Mouse (Mus musculus): ENCODE results near the gene Nhlh2. TPM values are rescaled to one million over a fixed set of nuclear protein-coding genes. Genes with fewer than 3 reads are reported as not detected.

Gene Nhlh2
- polyA plus RNA-seq, 1 experiment from 2014 or later: not detected

DNA sequence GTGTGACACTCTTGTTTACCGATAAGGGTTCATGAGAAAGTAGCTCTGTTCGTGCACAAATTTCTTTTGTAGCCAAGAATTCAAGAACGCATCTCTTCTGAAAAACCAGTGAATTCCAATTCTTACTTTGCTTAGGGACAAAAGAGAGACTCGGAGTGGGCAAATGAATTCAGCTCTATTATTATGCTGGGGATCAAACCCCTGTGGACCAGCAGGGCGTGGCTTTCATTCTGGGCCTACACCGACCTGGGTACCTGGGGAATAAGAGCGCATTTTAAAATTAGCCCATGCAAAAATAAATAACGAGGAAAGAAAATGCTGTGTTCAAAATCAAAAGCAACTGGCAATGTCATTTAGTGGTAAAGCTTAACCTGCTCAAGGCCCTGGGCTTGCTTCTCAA is 43.4 kb downstream of the Nhlh2 start:
- H3K9ac ChIP-seq (replicated peaks): no peak overlapping the region
- H3K27ac ChIP-seq (ENCODE audit: low read depth): no peak overlapping the region
- no peaks in the 10 kb centered on the region for H3K27me3 ChIP-seq (ENCODE audit: insufficient read depth, low read length)
- no peak for TF ChIP-seq CTCF (IDR thresholded peaks at IDR 0.05; ENCODE audit: low read depth)
- no peak for TF ChIP-seq EP300 (IDR thresholded peaks at IDR 0.05; ENCODE audit: low read depth)
- H3K4me2 ChIP-seq (ENCODE audit: low read depth, low read length): no peak overlapping the region
- DNase-seq (no peak), ATAC-seq (no peak)
- H3K9me3 ChIP-seq (ENCODE audit: low read length): no peaks in the 10 kb centered on the region
- H3K4me3 ChIP-seq (ENCODE audit: low read depth, low read length): no peak overlapping the region
- WGBS (ENCODE audit: insufficient replicate concordance): 70% methylated on average over 8 of the region's 8 CpGs
- H3K4me1 ChIP-seq (ENCODE audit: insufficient read depth): no peaks in the 10 kb centered on the region
- H3K36me3 ChIP-seq (replicated peaks; ENCODE audit: insufficient read depth, low read length): no peaks in the 10 kb centered on the region

DNA sequence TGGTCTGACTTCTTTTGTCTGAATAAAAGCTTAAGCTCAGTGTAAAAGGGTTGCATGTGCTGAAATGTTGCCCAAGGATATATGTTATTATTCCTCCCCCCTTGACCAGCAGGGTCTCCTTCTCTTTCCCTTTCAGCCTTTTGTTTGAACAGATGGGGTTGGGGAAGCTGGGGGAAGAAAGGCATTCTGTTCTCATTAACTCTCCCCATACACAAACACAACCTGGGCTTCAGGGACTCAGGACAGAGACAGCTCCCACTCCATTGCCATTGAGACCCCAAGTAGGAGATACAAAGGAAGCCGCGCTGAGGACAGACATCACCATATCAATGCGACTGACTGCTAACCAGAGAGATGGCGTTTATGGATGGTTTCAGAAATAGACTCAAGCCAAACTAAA is 46.0 kb downstream of the Nhlh2 start:
- 58% methylated on average over 4 of the region's 4 CpGs for WGBS (ENCODE audit: insufficient replicate concordance)
- H3K9me3 ChIP-seq (ENCODE audit: low read length): no peaks in the 10 kb centered on the region
- no peak overlapping the region for H3K9ac ChIP-seq (replicated peaks)
- no peak overlapping the region for H3K4me3 ChIP-seq (ENCODE audit: low read depth, low read length)
- DNase-seq: no peak
- TF ChIP-seq EP300 (IDR thresholded peaks at IDR 0.05; ENCODE audit: low read depth) (no peak), CTCF (IDR thresholded peaks at IDR 0.05; ENCODE audit: low read depth) (no peak)
- H3K36me3 ChIP-seq (replicated peaks; ENCODE audit: insufficient read depth, low read length): no peaks in the 10 kb centered on the region
- H3K27ac ChIP-seq (ENCODE audit: low read depth): no peak overlapping the region
- H3K4me1 ChIP-seq (ENCODE audit: insufficient read depth): no peaks in the 10 kb centered on the region
- H3K4me2 ChIP-seq (ENCODE audit: low read depth, low read length): no peak overlapping the region
- no peaks in the 10 kb centered on the region for H3K27me3 ChIP-seq (ENCODE audit: insufficient read depth, low read length)
- ATAC-seq: no peak

DNA sequence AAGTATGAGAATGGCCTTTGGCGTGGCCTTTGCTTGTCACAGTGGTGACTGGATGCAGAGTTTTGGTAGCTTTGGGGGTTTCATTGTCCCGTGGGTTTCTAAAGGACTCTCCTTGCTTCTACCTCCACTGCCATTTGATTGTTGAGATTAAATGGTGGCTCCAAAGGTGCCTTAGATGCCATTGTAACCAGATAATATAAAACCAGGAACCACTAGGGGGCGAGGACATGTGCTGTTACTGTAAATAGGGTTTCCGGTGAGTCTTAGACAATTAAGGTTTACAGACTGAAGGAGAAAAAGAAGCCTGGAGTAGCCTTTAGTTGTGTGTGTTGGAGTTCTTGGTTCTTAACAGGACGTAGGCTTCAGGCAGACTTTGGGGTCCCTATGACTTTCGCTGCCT is 50.2 kb downstream of the Nhlh2 start:
- no peak overlapping the region for H3K27ac ChIP-seq (ENCODE audit: low read depth)
- no peak overlapping the region for H3K9ac ChIP-seq (replicated peaks)
- no peaks in the 10 kb centered on the region for H3K36me3 ChIP-seq (replicated peaks; ENCODE audit: insufficient read depth, low read length)
- H3K4me3 ChIP-seq (ENCODE audit: low read depth, low read length): no peak overlapping the region
- TF ChIP-seq CTCF (IDR thresholded peaks at IDR 0.05; ENCODE audit: low read depth) (peak; percentile 33), EP300 (IDR thresholded peaks at IDR 0.05; ENCODE audit: low read depth) (no peak)
- no peak for DNase-seq
- no peaks in the 10 kb centered on the region for H3K27me3 ChIP-seq (ENCODE audit: insufficient read depth, low read length)
- no peaks in the 10 kb centered on the region for H3K9me3 ChIP-seq (ENCODE audit: low read length)
- H3K4me1 ChIP-seq (ENCODE audit: insufficient read depth): no peaks in the 10 kb centered on the region
- no peak for ATAC-seq
- WGBS (ENCODE audit: insufficient replicate concordance): 64% methylated on average over 6 of the region's 6 CpGs
- no peak overlapping the region for H3K4me2 ChIP-seq (ENCODE audit: low read depth, low read length)

DNA sequence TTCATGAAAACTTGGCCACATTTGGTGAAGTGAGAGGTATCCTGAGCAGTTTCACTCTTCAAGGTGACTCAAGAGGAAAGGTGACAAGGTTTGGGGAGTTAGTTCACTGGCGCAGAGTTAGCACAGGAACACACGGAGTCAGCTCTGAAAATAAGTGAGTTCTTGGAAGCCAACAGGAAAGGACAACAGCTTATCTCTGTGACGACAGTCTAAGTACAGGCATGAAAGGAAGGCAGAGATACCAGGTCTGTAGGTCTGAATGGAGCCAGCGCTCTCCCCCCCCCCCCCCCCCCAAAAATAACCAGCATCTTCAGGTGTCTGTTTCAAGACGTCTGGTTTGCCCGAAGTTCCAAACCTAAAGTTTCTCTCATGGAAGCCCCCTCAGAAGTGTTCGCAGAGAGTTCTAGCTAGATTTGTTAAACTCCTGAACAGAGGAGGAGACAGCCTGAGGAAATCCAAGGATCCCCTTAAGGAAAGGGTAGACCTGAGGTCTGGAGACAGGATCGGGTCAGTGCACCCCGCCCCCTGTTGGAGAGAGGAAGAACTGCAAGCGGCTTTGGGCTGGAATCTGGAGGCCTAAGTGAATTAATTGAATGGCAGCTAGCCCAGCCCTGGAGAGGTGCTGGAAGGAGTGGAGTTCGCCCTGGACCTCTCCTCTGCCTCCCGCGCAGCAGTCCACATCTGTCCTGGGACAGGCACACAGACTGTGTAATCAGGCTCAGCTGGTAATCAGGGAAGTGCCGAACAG is 52.2 kb downstream of the Nhlh2 start:
- Histone ChIP-seq H3K27ac (ENCODE audit: low read depth) (no peak overlapping the region), H3K4me1 (ENCODE audit: insufficient read depth) (no peaks in the 10 kb centered on the region), H3K4me3 (ENCODE audit: low read depth, low read length) (no peak overlapping the region), H3K27me3 (ENCODE audit: insufficient read depth, low read length) (no peaks in the 10 kb centered on the region), H3K36me3 (replicated peaks; ENCODE audit: insufficient read depth, low read length) (no peaks in the 10 kb centered on the region), H3K9me3 (ENCODE audit: low read length) (no peaks in the 10 kb centered on the region), H3K4me2 (ENCODE audit: low read depth, low read length) (no peak overlapping the region), H3K9ac (replicated peaks) (no peak overlapping the region)
- 36% methylated on average over 14 of the region's 14 CpGs for WGBS (ENCODE audit: insufficient replicate concordance)
- DNase-seq: peak; percentile 57
- TF ChIP-seq EP300 (IDR thresholded peaks at IDR 0.05; ENCODE audit: low read depth): no peak
- TF ChIP-seq CTCF (IDR thresholded peaks at IDR 0.05; ENCODE audit: low read depth): peak; percentile 83
- ATAC-seq: peak; percentile 45

- DNase-seq (no peak), ATAC-seq (no peak)
- no peaks in the 10 kb centered on the region for H3K4me1 ChIP-seq (ENCODE audit: insufficient read depth)
- no peak for TF ChIP-seq EP300 (IDR thresholded peaks at IDR 0.05; ENCODE audit: low read depth)
- TF ChIP-seq CTCF (IDR thresholded peaks at IDR 0.05; ENCODE audit: low read depth): no peak
- no peak overlapping the region for H3K4me3 ChIP-seq (ENCODE audit: low read depth, low read length)
- no peak overlapping the region for H3K4me2 ChIP-seq (ENCODE audit: low read depth, low read length)
- 48% methylated on average over 8 of the region's 8 CpGs for WGBS (ENCODE audit: insufficient replicate concordance)
- no peak overlapping the region for H3K9ac ChIP-seq (replicated peaks)
- H3K9me3 ChIP-seq (ENCODE audit: low read length): no peaks in the 10 kb centered on the region
- no peaks in the 10 kb centered on the region for H3K36me3 ChIP-seq (replicated peaks; ENCODE audit: insufficient read depth, low read length)
- no peak overlapping the region for H3K27ac ChIP-seq (ENCODE audit: low read depth)
- H3K27me3 ChIP-seq (ENCODE audit: insufficient read depth, low read length): no peaks in the 10 kb centered on the region
These were observed 52.8 kb downstream of the Nhlh2 start for GRCm38 (mm10) chr3:102062671-102063010.

DNA sequence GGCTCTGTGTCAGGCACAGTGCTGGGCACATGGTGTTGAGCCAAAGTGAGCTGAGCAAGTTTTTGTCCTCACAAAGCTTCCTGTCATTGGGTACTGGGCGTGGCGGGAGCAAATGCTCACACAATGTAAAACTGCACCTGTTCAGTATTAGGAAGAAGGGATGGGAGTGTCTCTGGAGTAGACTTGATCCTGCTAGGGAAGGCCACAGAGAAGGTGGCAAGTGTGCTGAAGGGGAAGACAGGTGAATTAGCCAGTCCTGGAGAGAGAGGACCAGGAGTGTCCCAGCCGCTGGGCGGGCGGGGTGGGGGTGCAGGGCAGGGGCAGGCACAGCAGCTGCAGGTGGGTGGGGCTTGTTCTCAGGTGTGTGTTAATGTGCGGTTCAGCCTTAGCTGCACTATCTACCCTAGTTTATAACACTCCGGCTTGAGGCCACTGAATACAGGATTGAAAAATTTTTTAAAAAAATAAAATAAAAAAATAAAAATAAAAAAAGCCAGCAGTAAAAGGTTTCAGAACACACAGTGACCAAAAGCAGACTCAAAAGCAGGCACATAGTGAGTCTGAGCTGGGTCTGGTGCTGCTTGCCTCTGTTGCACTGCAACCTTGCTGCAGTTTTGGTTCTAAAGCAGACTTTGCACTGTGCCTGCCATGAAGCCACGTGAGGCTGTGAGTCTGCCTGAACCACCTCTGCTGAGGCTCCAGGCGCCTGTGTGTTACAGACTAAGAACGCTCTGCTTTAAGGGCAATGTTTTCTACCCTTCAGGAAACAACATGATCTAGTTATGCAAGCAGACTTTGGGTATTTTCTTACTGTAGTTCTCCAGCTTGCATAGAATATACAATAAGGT is 53.6 kb downstream of the Nhlh2 start:
- Histone ChIP-seq H3K9ac (replicated peaks) (no peak overlapping the region), H3K4me3 (ENCODE audit: low read depth, low read length) (no peak overlapping the region), H3K36me3 (replicated peaks; ENCODE audit: insufficient read depth, low read length) (no peaks in the 10 kb centered on the region), H3K4me1 (ENCODE audit: insufficient read depth) (no peaks in the 10 kb centered on the region), H3K27me3 (ENCODE audit: insufficient read depth, low read length) (no peaks in the 10 kb centered on the region), H3K27ac (ENCODE audit: low read depth) (no peak overlapping the region), H3K4me2 (ENCODE audit: low read depth, low read length) (no peak overlapping the region), H3K9me3 (ENCODE audit: low read length) (no peaks in the 10 kb centered on the region)
- DNase-seq (no peak), ATAC-seq (no peak)
- TF ChIP-seq CTCF (IDR thresholded peaks at IDR 0.05; ENCODE audit: low read depth) (no peak), EP300 (IDR thresholded peaks at IDR 0.05; ENCODE audit: low read depth) (no peak)
- WGBS (ENCODE audit: insufficient replicate concordance): 71% methylated on average over 10 of the region's 10 CpGs

Measured in liver, postnatal 0 days (tissue).